Mouse (Mus musculus) liver, postnatal 0 days (tissue): ENCODE data around the gene Lama5. TPM values are rescaled to one million over a fixed set of nuclear protein-coding genes. Genes with fewer than 3 reads are reported as not detected.

Experiments
- ATAC-seq: fragments of 200-750 bp; cut with Nextera tagmentation; 2 replicates; pipeline ENCODE4 v1.8.0; 2017; ENCODE audit warnings: mild to moderate bottlenecking, moderate library complexity
- DNase-seq: peaks from one replicate; pipeline ENCODE4 v3.0.0-alpha.2; 2016
- H3K27ac ChIP-seq: fragments of 300-500 bp; sonication (generic); 2 replicates; pipeline ENCODE4 v1.5.1; 2014; ENCODE audit warnings: antibody characterized with exemption, moderate library complexity, mild to moderate bottlenecking, low read depth
- H3K27me3 ChIP-seq: fragments of 300-500 bp; sonication (generic); 2 replicates; pipeline ENCODE4 v1.6.1; 2014; ENCODE audit warnings: low read length, control low read depth, mixed read lengths; ENCODE audit not compliant: insufficient read depth
- H3K36me3 ChIP-seq: fragments of 300-500 bp; sonication (generic); replicated peaks from 2 replicates; pipeline ENCODE4 v1.6.1; 2014; ENCODE audit warnings: mild to moderate bottlenecking, control low read depth, low read length, moderate library complexity, mixed read lengths; ENCODE audit not compliant: insufficient read depth
- H3K4me1 ChIP-seq: fragments of 300-500 bp; sonication (generic); 2 replicates; pipeline ENCODE4 v1.6.1; 2014; ENCODE audit warnings: antibody characterized with exemption, mild to moderate bottlenecking, control low read depth; ENCODE audit not compliant: insufficient read depth
- H3K4me2 ChIP-seq: fragments of 300-500 bp; sonication (generic); 2 replicates; pipeline ENCODE4 v1.6.1; 2014; ENCODE audit warnings: low read depth, mild to moderate bottlenecking, low read length, moderate library complexity, mixed read lengths
- H3K4me3 ChIP-seq: fragments of 300-500 bp; sonication (generic); 2 replicates; pipeline ENCODE4 v1.5.1; 2014; ENCODE audit warnings: low read depth, low read length
- H3K9ac ChIP-seq: fragments of 300-500 bp; sonication (generic); replicated peaks from 2 replicates; pipeline ENCODE4 v1.6.1; 2014; ENCODE audit warnings: mild to moderate bottlenecking, moderate library complexity
- H3K9me3 ChIP-seq: fragments of 300-500 bp; sonication (generic); 2 replicates; pipeline ENCODE4 v1.6.1; 2016; ENCODE audit warnings: mild to moderate bottlenecking, control low read depth, low read length, mixed read lengths
- CTCF ChIP-seq: sonication (generic); IDR thresholded peaks from 2 replicates; pipeline ENCODE4 v1.5.1; 2016; ENCODE audit warnings: antibody characterized with exemption, low read depth
- EP300 ChIP-seq: IDR thresholded peaks from 2 replicates; pipeline ENCODE4 v1.6.1; 2016; ENCODE audit warnings: antibody characterized with exemption, low read depth, mild to moderate bottlenecking
- whole genome bisulfite sequencing: fragments of 180-500 bp; shearing (Covaris S2); extraction: QIAGEN DNeasy Blood & Tissue Kit; methylation state at CpG from one replicate; pipeline ENCODE4 v1.1.7; 2014; ENCODE audit not compliant: insufficient replicate concordance; 5-methylcytosine and 5-hydroxymethylcytosine counted together
- polyA plus RNA-seq: library from polyadenylated mRNA; unstranded; fragments of >200 nt; fragmentation: Nextera tagmentation; extraction: Ambion mirVana; gene quantifications from 2 replicates; pipeline ENCODE4 v1.2.1, GENCODE M21; 2015

Gene Lama5
- polyA plus RNA-seq, 1 experiment from 2014 or later, result 2.2 TPM

GRCm38 (mm10) chr2:180247916-180248315 lies 22.3 kb upstream of the Lama5 start:
- no peak overlapping the region for H3K9ac ChIP-seq
- ATAC-seq (no peak), DNase-seq (no peak)
- no peak for TF ChIP-seq EP300
- TF ChIP-seq CTCF, result no peak
- no peak overlapping the region for H3K27ac ChIP-seq
- H3K4me2 ChIP-seq, result no peak overlapping the region
- WGBS, result 82% methylated on average over 5 of the region's 5 CpGs
- peaks cover 4% of the 10 kb centered on the region; the same call in 1 of the 2 replicates for H3K4me1 ChIP-seq
- no peaks in the 10 kb centered on the region for H3K36me3 ChIP-seq
- H3K4me3 ChIP-seq, result no peak overlapping the region
- no peaks in the 10 kb centered on the region for H3K27me3 ChIP-seq
- H3K9me3 ChIP-seq, result no peaks in the 10 kb centered on the region

- Histone ChIP-seq H3K27ac (no peak overlapping the region), H3K4me3 (no peak overlapping the region), H3K27me3 (no peaks in the 10 kb centered on the region), H3K9me3 (no peaks in the 10 kb centered on the region; the same call in 1 of the 2 replicates), H3K36me3 (no peaks in the 10 kb centered on the region), H3K4me1 (0 out of 2 replicates have a peak, but pooled peaks cover 2% of the 10 kb centered on the region), H3K4me2 (no peak overlapping the region), H3K9ac (no peak overlapping the region)
- no peak for ATAC-seq
- no peak for TF ChIP-seq EP300
- TF ChIP-seq CTCF, result no peak
- no peak for DNase-seq
- WGBS, result 75% methylated on average over 4 of the region's 4 CpGs
Measured at GRCm38 (mm10) chr2:180243108-180243507, 17.4 kb upstream of the Lama5 start.

- ATAC-seq (no peak), DNase-seq (no peak)
- TF ChIP-seq CTCF (no peak), EP300 (peak; percentile 17; the same call in 1 of the 2 replicates)
- Histone ChIP-seq H3K4me2 (no peak overlapping the region), H3K9me3 (no peaks in the 10 kb centered on the region; the same call in 1 of the 2 replicates), H3K27ac (no peak overlapping the region), H3K9ac (no peak overlapping the region), H3K36me3 (no peaks in the 10 kb centered on the region), H3K4me3 (no peak overlapping the region), H3K27me3 (no peaks in the 10 kb centered on the region), H3K4me1 (peaks cover 22% of the 10 kb centered on the region)
- 28% methylated on average over 5 of the region's 5 CpGs for WGBS
Measured at GRCm38 (mm10) chr2:180238591-180238990, 12.9 kb upstream of the Lama5 start.

GRCm38 (mm10) chr2:180237601-180238345 lies 12.1 kb upstream of the Lama5 start:
- H3K36me3 ChIP-seq, result no peaks in the 10 kb centered on the region
- H3K27ac ChIP-seq, result peak overlapping the region; percentile 61; the same call in 1 of the 2 replicates
- TF ChIP-seq CTCF (no peak), EP300 (no peak)
- no peak overlapping the region for H3K4me3 ChIP-seq
- ATAC-seq (no peak), DNase-seq (no peak)
- H3K9me3 ChIP-seq, result no peaks in the 10 kb centered on the region; the same call in 1 of the 2 replicates
- 73% methylated on average over 7 of the region's 7 CpGs for WGBS
- H3K27me3 ChIP-seq, result no peaks in the 10 kb centered on the region
- H3K4me1 ChIP-seq, result peaks cover 26% of the 10 kb centered on the region
- H3K4me2 ChIP-seq, result no peak overlapping the region
- no peak overlapping the region for H3K9ac ChIP-seq

- TF ChIP-seq CTCF, result no peak
- TF ChIP-seq EP300, result peak; percentile 38; the same call in 1 of the 2 replicates
- Histone ChIP-seq H3K27ac (peak overlapping the region; percentile 61), H3K9ac (no peak overlapping the region), H3K4me1 (peaks cover 26% of the 10 kb centered on the region), H3K27me3 (no peaks in the 10 kb centered on the region), H3K9me3 (no peaks in the 10 kb centered on the region; the same call in 1 of the 2 replicates), H3K36me3 (no peaks in the 10 kb centered on the region), H3K4me2 (no peak overlapping the region), H3K4me3 (no peak overlapping the region)
- 65% methylated on average over 3 of the region's 3 CpGs for WGBS
- DNase-seq, result peak; percentile 33
- ATAC-seq, result peak; percentile 88
Measured at GRCm38 (mm10) chr2:180236930-180237329, 11.3 kb upstream of the Lama5 start.

- no peak overlapping the region for H3K9ac ChIP-seq
- H3K9me3 ChIP-seq, result no peaks in the 10 kb centered on the region; the same call in 1 of the 2 replicates
- no peak overlapping the region for H3K4me3 ChIP-seq
- peak overlapping the region; percentile 40; the same call in 1 of the 2 replicates for H3K4me2 ChIP-seq
- H3K4me1 ChIP-seq, result peaks cover 26% of the 10 kb centered on the region
- peak; percentile 79 for ATAC-seq
- no peaks in the 10 kb centered on the region for H3K27me3 ChIP-seq
- TF ChIP-seq CTCF, result no peak
- TF ChIP-seq EP300, result no peak
- no peaks in the 10 kb centered on the region for H3K36me3 ChIP-seq
- peak overlapping the region; percentile 61 for H3K27ac ChIP-seq
- DNase-seq, result peak; percentile 27
- WGBS, result 37% methylated on average over 3 of the region's 3 CpGs
Measured at GRCm38 (mm10) chr2:180236500-180236899, 10.8 kb upstream of the Lama5 start.
